Mouse (Mus musculus): ENCODE results near the gene Defb21. TPM values are rescaled to one million over a fixed set of nuclear protein-coding genes. Genes with fewer than 3 reads are reported as not detected.

Gene Defb21
- total RNA-seq, 2 experiments from 2014 or later: not detected

- no peak for DNase-seq (ENCODE audit: low spot score)
These were observed 31.5 kb downstream of the Defb21 start, which contains the start of gene Defb36 for GRCm38 (mm10) chr2:152604057-152604456. TSS of gene Defb36 (plus strand) at chr2:152604327.

GRCm38 (mm10) chr2:152607746-152608145, 35.2 kb downstream of the Defb21 start:
- no peak for DNase-seq (ENCODE audit: low spot score)

GRCm38 (mm10) chr2:152608719-152609118, 36.2 kb downstream of the Defb21 start:
- DNase-seq (ENCODE audit: low spot score): no peak

- no peak for DNase-seq (ENCODE audit: low spot score)
These were observed 39.6 kb downstream of the Defb21 start for GRCm38 (mm10) chr2:152612193-152612592.

- peak; percentile 66 for DNase-seq (ENCODE audit: low spot score)
These were observed 43.0 kb downstream of the Defb21 start for GRCm38 (mm10) chr2:152615563-152615962.

- DNase-seq (ENCODE audit: low spot score): no peak
These were observed 43.9 kb downstream of the Defb21 start for GRCm38 (mm10) chr2:152616470-152616869.

GRCm38 (mm10) chr2:152617374-152617773, 44.8 kb downstream of the Defb21 start:
- DNase-seq (ENCODE audit: low spot score): no peak

GRCm38 (mm10) chr2:152620367-152621134, 48.0 kb downstream of the Defb21 start:
- DNase-seq (ENCODE audit: low spot score): peak; percentile 32

GRCm38 (mm10) chr2:152622151-152622550, 49.6 kb downstream of the Defb21 start:
- no peak for DNase-seq (ENCODE audit: low spot score)

- DNase-seq (ENCODE audit: low spot score): no peak
These were observed 50.4 kb downstream of the Defb21 start, which contains the start of gene Defb25 for GRCm38 (mm10) chr2:152622953-152623352. TSS of gene Defb25 (minus strand) at chr2:152623053.

Other genes starting within 250 kb of the Defb21 start
- gene Rbck1, start 240.1 kb upstream of the Defb21 start, total RNA-seq (2021): 10 to 100 TPM; 24.6 to 26.6 TPM
- 1 to 10 TPM in 1 of 2 experiments, under 1 TPM in 1; 0.55 to 1.5 TPM for gene Trib3, start 228.7 kb upstream of the Defb21 start, total RNA-seq (2021)
- not detected for gene Nrsn2, start 196.1 kb upstream of the Defb21 start, total RNA-seq (2021)
- under 1 TPM; 0.34 to 0.57 TPM for gene Sox12, start 174.7 kb upstream of the Defb21 start, total RNA-seq (2021)
- under 1 TPM; 0.62 to 0.76 TPM for gene Zcchc3, start 157.7 kb upstream of the Defb21 start, total RNA-seq (2021)
- not detected for gene 6820408C15Rik, start 157.2 kb upstream of the Defb21 start, total RNA-seq (2021)
- gene Defb23, start 108.1 kb upstream of the Defb21 start, total RNA-seq (2021): not detected
- gene Defb20, start 95.7 kb upstream of the Defb21 start, total RNA-seq (2021): not detected
- not detected for gene Defb22, start 82.6 kb upstream of the Defb21 start, total RNA-seq (2021)
- gene Defb26, start 61.1 kb upstream of the Defb21 start, total RNA-seq (2021): not detected
- gene Defb28, start 54.5 kb upstream of the Defb21 start, total RNA-seq (2021): not detected
- not detected for gene Defb29, start 32.6 kb upstream of the Defb21 start, total RNA-seq (2021)
- not detected for gene Gm17416, start 3.4 kb upstream of the Defb21 start, total RNA-seq (2021)
- not detected for gene Defb19, start 7.6 kb downstream of the Defb21 start, total RNA-seq (2021)
- gene Defb45, start 26.7 kb downstream of the Defb21 start, total RNA-seq (2021): not detected
- not detected for gene Defb36, start 31.6 kb downstream of the Defb21 start, total RNA-seq (2021)
- not detected for gene Defb25, start 50.3 kb downstream of the Defb21 start, total RNA-seq (2021)
- 1 to 10 TPM; 1.6 to 3.3 TPM for gene Rem1, start 54.2 kb downstream of the Defb21 start, total RNA-seq (2021)
- 10 to 100 TPM; 29.5 to 30.8 TPM for gene H13, start 96.7 kb downstream of the Defb21 start, total RNA-seq (2021)
- 10 to 100 TPM; 11.3 to 12.7 TPM for gene Mcts2, start 114.3 kb downstream of the Defb21 start, total RNA-seq (2021)
- 10 to 100 TPM; 16.0 to 28.5 TPM for gene Id1, start 163.5 kb downstream of the Defb21 start, total RNA-seq (2021)
- gene Cox4i2, start 181.4 kb downstream of the Defb21 start, total RNA-seq (2021): 1 to 10 TPM; 2.6 to 3.5 TPM